Mouse (Mus musculus) intestine, postnatal 0 days (tissue): ENCODE measurements at regions not wholly inside any gene's neighbourhood (a gene's known extent, or its start where the extent isn't known, plus 50 kb on each side); places are given as distances from the start of the nearest gene placed in this dataset.

Experiments used
- ATAC-seq: fragments of 200-750 bp; cut with Nextera tagmentation; 2 replicates; pipeline ENCODE4 v1.8.0; 2017; ENCODE audit warnings: mild to moderate bottlenecking, moderate TSS enrichment, moderate library complexity
- H3K27ac ChIP-seq: fragments of 300-500 bp; sonication (generic); 2 replicates; pipeline ENCODE4 v1.5.1; 2014; ENCODE audit warnings: mild to moderate bottlenecking, low read depth, low read length, moderate library complexity
- H3K27me3 ChIP-seq: fragments of 300-500 bp; sonication (generic); replicated peaks from 2 replicates; pipeline ENCODE4 v1.6.1; 2014; ENCODE audit warnings: low read length, mixed read lengths; ENCODE audit not compliant: control insufficient read depth, insufficient read depth
- H3K36me3 ChIP-seq: fragments of 300-500 bp; sonication (generic); 2 replicates; pipeline ENCODE4 v1.6.1; 2014; ENCODE audit warnings: mild to moderate bottlenecking, moderate library complexity; ENCODE audit not compliant: control insufficient read depth, insufficient read depth
- H3K4me1 ChIP-seq: fragments of 300-500 bp; sonication (generic); replicated peaks from 2 replicates; pipeline ENCODE4 v1.6.1; 2014; ENCODE audit warnings: antibody characterized with exemption, low read length, mixed read lengths; ENCODE audit not compliant: control insufficient read depth, insufficient read depth
- H3K4me2 ChIP-seq: fragments of 300-500 bp; sonication (generic); replicated peaks from 2 replicates; pipeline ENCODE4 v1.6.1; 2014; ENCODE audit warnings: low read depth, mild to moderate bottlenecking, moderate library complexity
- H3K4me3 ChIP-seq: fragments of 300-500 bp; sonication (generic); 2 replicates; pipeline ENCODE4 v1.5.1; 2014; ENCODE audit warnings: low read depth, low read length
- H3K9ac ChIP-seq: fragments of 300-500 bp; sonication (generic); 2 replicates; pipeline ENCODE4 v1.6.1; 2014; ENCODE audit warnings: mild to moderate bottlenecking, low read depth, low read length
- H3K9me3 ChIP-seq: fragments of 300-500 bp; sonication (generic); 2 replicates; pipeline ENCODE4 v1.6.1; 2016; ENCODE audit warnings: mixed run types; ENCODE audit not compliant: control insufficient read depth
- CTCF ChIP-seq: sonication (generic); IDR thresholded peaks from 2 replicates; pipeline ENCODE4 v1.5.1; 2016; ENCODE audit warnings: low read depth, mild to moderate bottlenecking, control low read depth, antibody characterized with exemption, moderate library complexity
- WGBS: fragments of 180-500 bp; shearing (Covaris S2); extraction: QIAGEN DNeasy Blood & Tissue Kit; methylation state at CpG from one replicate; pipeline ENCODE4 v1.1.7; 2014; 5-methylcytosine and 5-hydroxymethylcytosine counted together

- no peak overlapping the region for H3K27ac ChIP-seq
- 69% methylated on average over 1 of the region's 1 CpGs for WGBS
- H3K4me1 ChIP-seq = no peaks in the 10 kb centered on the region
Observed at GRCm38 (mm10) chr15:93832956-93833355, 237.3 kb upstream of the Prickle1 start.

GRCm38 (mm10) chr15:93832431-93832936, 236.8 kb upstream of the Prickle1 start:
- Histone ChIP-seq H3K4me3 (no peak overlapping the region), H3K4me2 (no peak overlapping the region; the same call in 1 of the 2 replicates)

More at GRCm38 (mm10) chr15:93832956-93833355, 237.3 kb upstream of the Prickle1 start:
- no peak for TF ChIP-seq CTCF
- Histone ChIP-seq H3K27me3 (no peaks in the 10 kb centered on the region), H3K9me3 (no peaks in the 10 kb centered on the region), H3K4me2 (no peak overlapping the region), H3K36me3 (no peaks in the 10 kb centered on the region), H3K9ac (no peak overlapping the region), H3K4me3 (no peak overlapping the region)
- ATAC-seq = no peak

GRCm38 (mm10) chr15:93831148-93831547, 235.5 kb upstream of the Prickle1 start:
- Histone ChIP-seq H3K9ac (no peak overlapping the region), H3K4me1 (no peaks in the 10 kb centered on the region), H3K9me3 (no peaks in the 10 kb centered on the region), H3K36me3 (no peaks in the 10 kb centered on the region), H3K27ac (no peak overlapping the region), H3K4me3 (no peak overlapping the region), H3K27me3 (no peaks in the 10 kb centered on the region), H3K4me2 (no peak overlapping the region)
- ATAC-seq = no peak
- 85% methylated on average over 3 of the region's 3 CpGs for WGBS
- no peak for TF ChIP-seq CTCF

More at GRCm38 (mm10) chr15:93832431-93832936, 236.8 kb upstream of the Prickle1 start:
- H3K27ac ChIP-seq = no peak overlapping the region
- H3K9me3 ChIP-seq = no peaks in the 10 kb centered on the region
- WGBS = 58% methylated on average over 14 of the region's 14 CpGs
- ATAC-seq = no peak
- no peak overlapping the region for H3K9ac ChIP-seq
- no peaks in the 10 kb centered on the region for H3K4me1 ChIP-seq
- no peaks in the 10 kb centered on the region for H3K36me3 ChIP-seq
- H3K27me3 ChIP-seq = no peaks in the 10 kb centered on the region
- no peak for TF ChIP-seq CTCF

GRCm38 (mm10) chr15:93824729-93825694, 229.3 kb upstream of the Prickle1 start:
- Histone ChIP-seq H3K4me2 (peak overlapping the region; percentile 37), H3K9ac (no peak overlapping the region), H3K9me3 (no peaks in the 10 kb centered on the region), H3K27me3 (no peaks in the 10 kb centered on the region), H3K27ac (no peak overlapping the region), H3K36me3 (no peaks in the 10 kb centered on the region), H3K4me1 (no peaks in the 10 kb centered on the region), H3K4me3 (no peak overlapping the region)
- no peak for TF ChIP-seq CTCF
- no peak for ATAC-seq
- WGBS = 57% methylated on average over 28 of the region's 28 CpGs

- H3K4me3 ChIP-seq = no peak overlapping the region
- WGBS = 38% methylated on average over 6 of the region's 6 CpGs
- no peak overlapping the region for H3K9ac ChIP-seq
Observed at GRCm38 (mm10) chr15:93821236-93821635, 225.5 kb upstream of the Prickle1 start.

GRCm38 (mm10) chr15:93812011-93812410, 216.3 kb upstream of the Prickle1 start:
- no peak overlapping the region for H3K4me3 ChIP-seq
- no peak for TF ChIP-seq CTCF
- H3K9me3 ChIP-seq = 0 out of 2 replicates have a peak, but pooled peaks cover 8% of the 10 kb centered on the region
- no peaks in the 10 kb centered on the region for H3K4me1 ChIP-seq
- WGBS = 39% methylated on average over 7 of the region's 7 CpGs
- no peaks in the 10 kb centered on the region for H3K36me3 ChIP-seq
- no peak overlapping the region for H3K9ac ChIP-seq
- no peak overlapping the region for H3K4me2 ChIP-seq
- no peak overlapping the region for H3K27ac ChIP-seq
- no peak for ATAC-seq
- no peaks in the 10 kb centered on the region for H3K27me3 ChIP-seq

More at GRCm38 (mm10) chr15:93821236-93821635, 225.5 kb upstream of the Prickle1 start:
- TF ChIP-seq CTCF = no peak
- Histone ChIP-seq H3K27ac (no peak overlapping the region), H3K4me2 (no peak overlapping the region), H3K4me1 (no peaks in the 10 kb centered on the region), H3K36me3 (no peaks in the 10 kb centered on the region), H3K9me3 (no peaks in the 10 kb centered on the region), H3K27me3 (no peaks in the 10 kb centered on the region)
- ATAC-seq = no peak
